Mouse (Mus musculus): ENCODE data around the gene Fgd6.

GRCm38 (mm10) chr10:94138890-94139482 is 103.2 kb downstream of the Fgd6 start:
- TF ChIP-seq POLR2A (IDR thresholded peaks at IDR 0.05; ENCODE audit: low read depth, low read length) (no peak), CTCF (conservative IDR thresholded peaks at IDR 0.05; ENCODE audit: insufficient read depth, insufficient read length, low read depth, low read length) (no peak)
